Mouse (Mus musculus) gastrocnemius, adult 8-10 months (tissue): ENCODE measurements around the gene Usp43. TPM values are rescaled to one million over a fixed set of nuclear protein-coding genes. Genes with fewer than 3 reads are reported as not detected.

Source experiments
- DNase-seq, 2 experiments: peaks; one replicate each; pipeline ENCODE4 v3.0.0; 2022; ENCODE audit warnings: low spot score in 2 of 2
- total RNA-seq, 4 experiments: library from RNA; stranded (reverse); gene quantifications; 2 replicates each; pipeline ENCODE4 v1.2.4; 2022

The Usp43 gene
- total RNA-seq, 4 experiments from 2014 or later, result 0.22 to 0.51 (median 0.29) TPM

DNA sequence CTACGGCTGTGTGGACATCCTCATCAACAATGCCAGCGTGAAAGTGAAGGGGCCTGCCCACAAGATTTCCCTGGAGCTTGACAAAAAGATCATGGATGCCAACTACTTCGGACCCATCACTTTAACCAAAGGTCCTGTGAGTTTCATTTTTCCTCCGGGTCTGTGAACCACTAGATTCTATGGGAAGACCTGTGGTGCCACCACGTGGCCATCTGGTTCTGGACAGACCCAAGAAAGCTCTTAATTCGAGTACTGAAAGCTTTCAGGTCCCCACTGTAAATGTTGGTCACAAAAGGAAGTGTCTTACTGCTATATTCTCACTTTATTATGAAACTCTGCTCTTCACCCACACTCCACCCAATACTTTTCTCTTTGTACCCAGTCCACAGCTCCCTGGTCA lies 110.4 kb downstream of the Usp43 start:
- no peak for DNase-seq

GRCm38 (mm10) chr11:67808051-67808450 lies 113.9 kb downstream of the Usp43 start:
- no peak for DNase-seq

DNA sequence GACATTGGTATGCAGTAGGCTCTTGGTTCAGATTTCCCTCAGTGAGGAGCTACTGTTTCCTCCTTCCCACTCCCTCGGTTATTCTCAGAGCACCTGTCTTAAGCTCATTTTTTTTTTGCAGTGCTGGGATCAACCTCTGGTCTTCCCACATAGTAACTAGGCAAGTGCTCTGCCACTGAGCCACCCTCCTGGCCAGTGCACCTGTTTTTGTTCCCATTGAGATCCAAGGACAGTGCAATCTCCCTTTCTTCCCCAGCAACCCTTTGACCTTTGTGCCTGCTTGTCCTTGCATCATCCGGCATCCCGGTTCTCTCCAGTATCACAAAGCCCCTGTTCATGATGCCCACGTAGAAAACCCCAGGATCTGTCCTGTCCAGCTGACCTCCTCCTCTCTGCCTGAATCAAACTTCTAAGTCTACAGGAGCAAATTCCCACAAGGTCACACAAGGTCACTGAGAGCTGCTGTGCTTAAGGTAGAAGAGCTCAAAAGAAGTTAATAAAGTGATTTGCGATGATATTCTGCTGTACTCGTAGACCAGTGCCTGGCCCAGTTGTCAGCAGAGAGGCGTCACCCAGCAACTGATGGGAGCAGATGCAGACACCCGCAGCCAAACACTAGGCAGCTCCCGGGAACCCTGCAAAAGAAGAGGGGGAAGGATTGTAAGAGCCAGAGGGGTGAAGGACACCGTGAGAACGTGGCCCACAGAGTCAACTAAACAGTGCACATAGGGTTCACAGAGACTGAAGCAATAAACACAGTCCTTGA lies 114.9 kb downstream of the Usp43 start:
- no peak for DNase-seq

DNA sequence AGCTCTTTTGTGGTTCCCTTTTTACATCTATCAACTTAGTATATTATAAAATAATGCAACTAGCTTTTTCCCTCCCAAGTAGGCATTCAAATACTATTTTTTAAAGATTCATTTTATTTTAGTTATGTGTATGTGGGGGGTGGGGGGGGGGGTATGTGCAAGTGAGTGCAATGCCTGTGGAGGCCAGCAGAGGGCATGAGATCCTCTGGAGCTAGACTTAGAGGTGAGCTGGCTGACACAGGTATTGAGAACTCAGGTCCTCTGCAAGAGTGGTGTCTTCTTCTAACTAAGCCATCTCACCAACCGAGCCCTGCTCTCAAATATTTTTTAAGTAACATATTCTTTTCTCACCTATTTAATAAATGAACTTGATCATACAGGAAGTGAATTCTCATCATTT lies 116.4 kb downstream of the Usp43 start:
- DNase-seq, result no peak

Other genes starting within 250 kb of the Usp43 start
- under 1 TPM in 1 of 4 experiments, not detected in 3; 0.24 TPM for gene Rcvrn, start 226.8 kb downstream of the Usp43 start, total RNA-seq
- gene Glp2r, start 151.0 kb downstream of the Usp43 start, total RNA-seq, result under 1 TPM in 3 of 4 experiments, not detected in 1; 0.16 to 0.58 (median 0.46) TPM
- gene Gsg1l2, start 147.5 kb downstream of the Usp43 start, total RNA-seq, result not detected
- 100 to 1,000 TPM; 266 to 400 (median 349) TPM for gene Dhrs7c, start 124.0 kb downstream of the Usp43 start, total RNA-seq
- 1 to 10 TPM; 1.7 to 7.2 (median 5.0) TPM for gene Cfap52, start 43.5 kb upstream of the Usp43 start, total RNA-seq
- gene Stx8, start 44.0 kb upstream of the Usp43 start, total RNA-seq, result 10 to 100 TPM; 21.5 to 27.4 (median 22.6) TPM